Mouse (Mus musculus): ENCODE data around the gene Rnf19b.
A peak's percentile ranks its signal among the peaks of the same experiment; 100 is the strongest.

Rnf19b gene

DNA sequence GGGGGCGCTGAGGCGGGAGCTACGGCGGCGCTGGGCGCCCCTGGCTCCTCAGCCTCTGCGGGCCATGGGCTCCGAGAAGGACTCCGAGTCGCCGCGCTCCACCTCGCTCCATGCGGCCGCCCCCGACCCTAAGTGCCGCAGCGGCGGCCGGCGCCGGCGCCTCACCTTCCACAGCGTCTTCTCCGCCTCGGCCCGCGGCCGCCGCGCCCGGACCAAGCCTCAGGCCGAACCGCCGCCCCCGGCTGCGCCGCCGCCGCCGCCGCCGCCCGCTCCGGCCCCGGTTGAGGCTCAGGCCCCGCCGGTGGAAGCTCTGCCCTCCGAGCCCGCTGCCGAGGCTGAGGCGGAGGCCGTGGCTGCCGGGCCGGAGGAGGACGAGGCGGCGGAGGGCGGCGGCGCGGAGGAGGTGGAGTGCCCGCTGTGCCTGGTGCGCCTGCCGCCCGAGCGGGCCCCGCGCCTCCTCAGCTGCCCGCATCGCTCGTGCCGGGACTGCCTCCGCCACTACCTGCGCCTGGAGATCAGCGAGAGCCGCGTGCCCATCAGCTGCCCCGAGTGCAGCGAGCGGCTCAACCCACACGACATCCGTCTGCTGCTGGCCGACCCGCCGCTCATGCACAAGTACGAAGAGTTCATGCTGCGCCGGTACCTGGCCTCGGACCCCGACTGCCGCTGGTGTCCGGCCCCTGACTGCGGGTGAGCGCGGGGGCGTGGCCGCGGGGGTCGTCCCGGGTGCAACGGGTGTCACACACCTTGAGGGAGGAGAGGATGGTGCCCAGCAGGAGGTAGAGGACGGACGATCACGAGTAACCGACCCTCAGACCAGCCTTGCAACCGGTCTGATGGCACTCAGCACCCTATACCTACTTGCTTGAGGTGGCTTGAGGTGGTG is at the start of gene Rnf19b:
Gene Rnf19b (plus strand): TSS at position 65 of the 886 bp plus-strand sequence.
- no peak for DNase-seq (ENCODE audit: low spot score)

DNA sequence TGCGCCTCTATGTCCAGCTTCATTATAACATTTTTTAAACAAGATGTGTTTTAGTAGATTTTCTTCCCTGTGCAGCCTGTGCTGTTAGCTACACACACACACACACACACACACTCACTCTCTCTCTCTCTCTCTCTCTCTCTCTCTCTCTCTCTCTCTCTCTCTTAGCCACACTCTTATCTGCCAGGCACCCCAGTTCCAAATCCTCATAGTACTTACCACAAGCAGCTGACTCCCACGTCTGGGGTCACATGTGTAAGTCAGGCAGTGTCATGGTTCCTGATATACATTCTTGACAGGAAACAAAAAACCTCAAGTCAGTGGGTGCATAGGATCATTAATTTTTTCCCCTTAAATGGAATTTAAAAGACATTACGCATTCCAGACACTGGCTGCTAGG is 49.4 kb upstream of the Rnf19b start:
- no peak for DNase-seq (ENCODE audit: low spot score)

DNA sequence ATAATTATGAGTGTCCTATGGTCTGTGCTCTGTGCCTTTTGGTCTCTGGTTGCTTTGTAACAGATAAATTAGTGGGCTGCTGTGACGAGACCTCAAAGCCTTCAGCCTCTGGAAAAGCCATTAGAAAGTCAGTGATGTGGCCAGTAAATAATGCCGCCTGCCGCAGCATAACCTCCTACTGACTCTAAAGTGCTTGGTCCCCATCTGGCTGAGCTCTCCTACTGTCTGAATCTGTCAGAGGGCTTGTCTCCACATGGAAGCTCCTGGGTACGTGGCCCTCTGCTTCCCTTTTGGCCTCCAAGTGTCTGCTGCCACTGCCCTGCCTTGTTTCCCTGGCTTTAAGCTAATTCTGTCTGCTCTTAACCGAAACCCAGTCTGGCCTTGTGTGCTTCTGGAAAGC is 48.5 kb upstream of the Rnf19b start:
- no peak for DNase-seq (ENCODE audit: low spot score)

DNA sequence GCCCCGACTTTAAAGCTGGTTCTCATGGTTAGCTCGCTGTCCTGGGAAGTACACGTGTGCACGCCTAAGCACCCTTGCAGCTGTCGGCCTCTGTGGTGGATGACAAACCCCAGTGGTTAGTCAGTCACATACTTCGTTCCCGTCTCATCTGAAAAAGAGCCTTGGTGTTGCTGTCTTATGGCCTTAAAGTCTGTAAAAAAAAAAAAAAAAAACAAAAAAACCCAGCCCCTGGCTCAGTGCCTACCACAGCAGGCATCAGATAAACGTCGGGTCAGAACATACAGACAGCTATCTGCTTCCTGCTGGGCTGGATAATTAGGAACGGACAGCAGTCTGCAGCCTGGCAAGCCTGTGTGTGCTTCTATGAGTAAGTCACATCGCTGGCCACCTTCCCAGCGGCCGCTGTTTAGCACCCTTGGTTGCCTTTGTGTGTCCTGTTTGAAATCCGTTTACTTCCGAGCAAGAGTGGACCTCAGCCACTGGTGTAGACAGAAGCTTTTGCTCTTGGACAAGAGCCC is 46.4 kb upstream of the Rnf19b start:
- DNase-seq (ENCODE audit: low spot score): no peak

DNA sequence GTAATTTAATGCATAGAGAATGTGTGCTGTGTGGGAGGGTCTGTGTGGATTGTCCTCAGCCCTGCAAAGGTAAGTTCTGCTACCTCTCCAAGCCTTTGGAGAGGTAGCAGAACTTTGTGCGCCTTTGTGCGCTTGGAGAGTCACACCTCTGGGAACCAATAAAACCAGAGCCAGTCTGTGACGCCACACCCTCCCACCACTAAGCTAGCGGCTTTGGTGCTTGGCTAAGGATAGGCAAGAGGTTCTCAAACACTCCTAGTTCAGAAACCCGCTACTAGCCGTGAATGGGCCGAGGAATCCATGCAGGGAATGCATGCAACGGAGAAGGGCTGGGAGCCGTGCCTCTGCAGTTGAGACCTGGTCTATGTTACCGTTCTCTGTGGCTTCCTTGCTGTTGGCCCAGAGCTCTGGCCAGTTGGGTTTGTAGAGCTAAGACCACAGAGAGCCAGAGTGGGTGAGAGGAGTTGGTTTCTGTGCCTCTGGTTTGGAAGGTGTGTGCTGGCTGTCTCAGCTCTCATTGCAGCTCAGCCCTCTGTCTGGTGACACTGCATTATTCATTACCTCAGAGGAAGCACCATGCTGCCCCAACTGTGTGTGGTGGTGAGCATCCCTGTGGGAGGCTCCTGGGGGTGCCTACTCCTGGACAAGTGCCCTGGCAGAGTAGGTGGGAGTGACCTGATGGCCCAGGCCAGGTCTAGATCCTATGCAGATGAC is 44.8 kb upstream of the Rnf19b start:
- no peak for DNase-seq (ENCODE audit: low spot score)

DNA sequence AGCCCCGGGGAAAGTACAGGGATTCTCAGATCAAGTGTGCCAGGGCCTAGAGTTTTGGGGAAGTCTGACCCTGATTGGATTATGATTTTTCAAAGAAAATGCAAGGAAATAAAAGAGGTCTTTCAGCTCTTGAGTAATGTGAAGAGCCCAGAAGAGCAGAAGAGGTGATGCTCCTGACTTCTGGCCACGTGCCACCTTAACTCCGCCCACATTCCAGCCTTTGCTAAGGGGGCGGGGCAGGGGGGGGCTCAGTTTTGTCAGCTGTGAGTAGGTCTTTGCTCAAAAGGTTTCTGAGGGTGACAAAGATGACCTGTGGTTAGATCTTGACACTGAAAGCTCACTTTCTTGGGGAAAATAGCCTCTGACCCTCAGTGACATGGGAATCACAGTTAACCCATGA is 41.7 kb upstream of the Rnf19b start:
- no peak for DNase-seq (ENCODE audit: low spot score)

DNA sequence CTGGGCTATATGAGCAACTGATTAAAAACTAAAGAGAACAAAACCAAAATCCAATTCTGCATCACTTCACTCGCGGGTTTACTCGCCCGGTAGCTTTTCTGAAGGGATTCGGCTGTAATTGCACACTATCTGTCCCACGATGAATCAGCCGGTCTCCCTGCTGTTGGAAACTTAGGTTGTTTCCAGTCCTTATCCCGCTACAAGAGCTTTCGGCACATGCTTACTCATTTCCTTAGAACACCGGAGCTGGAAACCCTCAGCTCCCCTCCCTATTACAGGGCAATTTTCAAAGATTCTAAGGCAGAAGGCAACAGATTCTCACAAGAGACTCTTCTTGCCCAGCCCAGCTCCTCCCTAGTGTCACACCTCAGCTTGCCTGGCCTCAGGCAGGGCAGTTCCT is 40.9 kb upstream of the Rnf19b start:
- no peak for DNase-seq (ENCODE audit: low spot score)

DNA sequence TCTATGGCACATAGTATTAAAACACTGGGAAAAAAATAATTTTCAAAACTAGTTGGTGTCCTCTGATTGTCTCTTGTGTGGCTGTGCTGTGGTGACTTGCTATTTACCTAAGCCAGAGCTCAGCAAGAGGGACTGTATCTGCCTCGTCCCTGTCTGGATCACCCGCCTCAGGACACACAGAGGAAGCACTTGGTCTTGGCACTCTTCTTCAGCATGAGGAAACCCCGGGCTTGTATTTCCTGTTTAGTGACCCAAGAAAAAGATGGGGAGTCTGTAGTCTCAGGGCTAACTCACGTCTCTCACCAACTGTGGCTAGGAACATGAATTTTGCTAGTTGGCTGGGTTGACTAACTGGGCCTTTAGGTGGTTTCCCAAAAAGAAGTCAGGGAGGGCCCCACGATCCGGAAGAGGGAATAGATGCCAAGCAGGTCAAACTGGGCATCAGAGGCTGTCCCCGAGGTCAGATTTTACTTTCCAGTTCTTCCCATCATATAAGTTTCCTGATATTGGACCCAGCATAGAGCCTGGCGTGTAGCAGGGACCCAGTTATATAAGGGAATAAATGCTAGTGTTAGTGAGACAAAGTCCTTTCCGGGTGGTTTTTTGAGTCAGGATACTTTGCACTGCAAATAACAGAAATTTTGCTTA is 39.2 kb upstream of the Rnf19b start:
- DNase-seq (ENCODE audit: low spot score): no peak

DNA sequence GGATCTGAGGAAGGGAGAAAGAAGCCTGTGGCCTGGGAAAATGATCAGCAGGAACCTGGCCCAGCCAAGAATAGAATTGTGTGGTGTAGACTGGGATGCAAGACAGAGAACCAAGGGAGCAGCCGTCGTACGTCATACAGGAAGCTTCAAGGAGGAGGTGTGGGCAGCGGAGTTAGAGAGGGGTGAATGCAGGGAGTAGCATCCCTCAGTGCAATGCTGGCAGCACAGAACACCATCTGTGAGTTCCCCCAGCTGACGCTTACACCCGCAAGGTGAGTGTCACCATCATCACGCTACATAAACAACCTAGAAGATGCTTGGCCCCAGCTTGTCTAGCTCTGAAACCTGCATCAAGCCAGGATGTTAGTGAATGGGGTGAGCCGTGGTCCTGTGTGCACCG is 38.3 kb upstream of the Rnf19b start:
- DNase-seq (ENCODE audit: low spot score): no peak

DNA sequence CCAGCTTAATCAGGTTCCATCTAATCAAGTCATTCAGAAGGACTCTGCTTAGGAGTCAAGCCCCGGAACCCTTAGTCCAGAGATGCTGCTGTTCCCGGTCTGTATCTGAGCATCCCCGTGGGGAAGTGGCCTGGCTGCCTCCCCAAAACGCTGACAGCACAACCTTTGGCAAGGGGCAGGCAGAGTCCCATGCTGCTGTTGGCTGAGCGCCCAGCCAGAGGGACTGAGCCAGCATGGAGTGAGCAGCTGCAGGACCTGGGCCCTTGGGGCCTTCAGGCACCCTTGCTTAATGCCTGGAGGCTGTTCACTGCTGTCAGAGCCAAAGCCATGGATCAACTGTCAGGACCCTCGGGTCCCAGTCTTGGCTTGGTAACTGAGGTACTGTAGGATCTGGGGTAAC is 37.6 kb upstream of the Rnf19b start:
- DNase-seq (ENCODE audit: low spot score): peak; percentile 46

DNA sequence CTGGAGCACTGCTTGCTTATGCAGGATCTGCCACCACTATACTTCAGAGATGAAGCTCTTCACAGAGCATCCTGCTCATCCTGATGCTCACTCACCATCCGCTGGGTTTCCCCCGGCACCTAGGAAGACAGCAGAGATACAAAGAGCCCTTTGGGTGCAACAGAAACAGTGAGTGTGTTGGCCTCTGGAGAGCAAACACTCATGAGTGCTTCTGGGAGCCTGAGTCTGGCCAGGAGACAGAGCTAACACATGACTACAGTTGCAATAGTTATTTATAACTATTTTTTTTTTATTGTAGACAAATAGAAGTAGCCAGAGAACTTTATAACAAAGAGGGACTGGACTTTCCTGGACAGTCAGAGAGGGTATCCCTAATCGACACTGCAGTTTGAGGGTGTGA is 36.6 kb upstream of the Rnf19b start:
- no peak for DNase-seq (ENCODE audit: low spot score)

DNA sequence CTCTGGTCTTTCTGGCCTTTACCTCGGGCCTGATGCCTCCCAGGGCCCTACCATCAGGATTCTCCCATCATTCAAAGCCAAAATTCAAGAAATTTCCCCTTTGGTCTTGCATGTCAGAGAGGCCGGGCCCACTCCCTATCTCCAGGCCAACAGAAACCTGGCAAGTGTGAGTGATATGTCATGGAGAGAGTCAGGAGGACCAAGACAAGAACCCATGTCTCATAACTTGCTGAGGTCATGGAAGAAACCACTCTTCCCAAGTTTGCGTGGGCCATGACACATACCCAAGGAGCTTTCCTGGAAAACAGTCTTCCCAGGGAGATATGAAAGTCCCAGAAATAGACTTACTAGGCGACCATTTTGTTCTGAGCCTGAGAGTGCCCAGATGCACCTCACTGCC is 36.2 kb upstream of the Rnf19b start:
- no peak for DNase-seq (ENCODE audit: low spot score)

DNA sequence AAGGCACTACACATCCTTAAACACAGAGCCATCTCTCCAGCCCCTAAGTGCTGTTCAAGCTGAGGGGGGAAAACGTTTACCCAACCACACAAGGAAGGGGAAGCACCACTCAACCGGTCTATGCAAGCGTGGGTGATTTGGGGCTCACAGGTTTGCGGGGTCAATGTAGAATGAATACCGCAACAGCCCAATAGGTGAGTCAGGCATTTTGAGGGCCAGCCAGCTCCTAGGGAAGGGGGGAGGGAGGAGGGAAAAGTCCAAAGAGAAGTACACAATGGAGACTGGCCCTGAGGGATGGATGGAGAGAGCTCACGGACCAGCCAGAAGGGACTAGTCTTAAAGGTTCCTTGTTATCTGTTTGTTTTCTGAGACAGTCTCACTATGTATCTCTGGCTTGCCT is 34.2 kb upstream of the Rnf19b start:
- no peak for DNase-seq (ENCODE audit: low spot score)

DNA sequence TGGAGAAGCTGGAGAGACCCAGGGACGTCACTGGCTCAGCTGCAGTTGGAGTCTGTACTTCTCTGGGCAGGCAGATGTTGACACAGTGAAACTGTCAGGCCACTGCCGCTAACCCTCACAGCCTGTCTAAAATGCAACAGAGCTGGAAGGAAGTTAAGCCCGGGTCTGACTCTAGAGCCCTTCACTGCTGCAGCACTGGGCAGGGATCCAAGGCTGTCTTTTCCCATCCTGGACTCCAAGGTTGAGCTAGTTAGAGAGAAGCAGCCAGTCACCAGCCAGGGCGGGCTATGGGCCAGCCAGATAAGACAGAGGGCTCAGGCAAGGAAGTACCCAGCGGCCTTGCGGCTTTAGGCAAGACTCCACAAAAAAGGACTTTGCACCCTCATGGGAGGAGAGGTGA is 33.3 kb upstream of the Rnf19b start:
- no peak for DNase-seq (ENCODE audit: low spot score)

DNA sequence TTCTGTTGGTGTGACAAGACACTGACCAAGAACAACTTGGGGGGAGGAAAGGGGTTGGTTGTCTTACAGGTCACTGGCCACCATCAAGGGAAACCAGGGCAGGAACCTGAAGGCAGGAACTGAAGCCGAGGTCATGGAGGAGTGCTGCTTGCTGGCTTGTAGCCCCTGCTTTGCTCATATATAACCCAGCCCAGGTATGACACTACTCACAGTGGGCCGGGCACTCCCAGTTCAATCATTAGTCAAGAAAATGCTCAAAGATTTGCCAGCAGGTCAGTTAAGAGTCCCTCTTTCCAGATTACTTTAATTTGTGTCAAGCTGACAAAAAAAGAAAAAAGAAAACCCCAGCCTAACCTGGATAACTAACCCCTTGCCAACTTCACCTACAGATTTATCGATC is 32.4 kb upstream of the Rnf19b start:
- no peak for DNase-seq (ENCODE audit: low spot score)

DNA sequence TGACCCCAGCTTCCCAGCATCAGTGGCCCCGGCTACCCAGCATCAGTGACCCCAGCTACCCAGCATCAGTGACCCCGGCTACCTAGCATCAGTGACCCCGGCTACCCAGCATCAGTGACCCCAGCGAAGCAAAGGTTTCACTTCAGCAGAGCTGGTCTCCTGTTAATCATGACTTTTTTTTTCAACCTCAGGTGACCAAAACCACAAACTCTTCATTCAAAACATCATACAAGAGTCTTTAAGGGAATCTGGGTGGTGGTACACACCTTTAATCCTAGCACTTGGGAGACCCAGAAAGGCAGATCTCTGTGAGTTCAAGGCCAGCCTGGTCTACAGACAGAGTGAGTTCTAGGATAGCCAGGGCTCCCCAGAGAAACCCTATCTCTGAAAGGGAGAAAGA is 27.3 kb upstream of the Rnf19b start:
- no peak for DNase-seq (ENCODE audit: low spot score)

DNA sequence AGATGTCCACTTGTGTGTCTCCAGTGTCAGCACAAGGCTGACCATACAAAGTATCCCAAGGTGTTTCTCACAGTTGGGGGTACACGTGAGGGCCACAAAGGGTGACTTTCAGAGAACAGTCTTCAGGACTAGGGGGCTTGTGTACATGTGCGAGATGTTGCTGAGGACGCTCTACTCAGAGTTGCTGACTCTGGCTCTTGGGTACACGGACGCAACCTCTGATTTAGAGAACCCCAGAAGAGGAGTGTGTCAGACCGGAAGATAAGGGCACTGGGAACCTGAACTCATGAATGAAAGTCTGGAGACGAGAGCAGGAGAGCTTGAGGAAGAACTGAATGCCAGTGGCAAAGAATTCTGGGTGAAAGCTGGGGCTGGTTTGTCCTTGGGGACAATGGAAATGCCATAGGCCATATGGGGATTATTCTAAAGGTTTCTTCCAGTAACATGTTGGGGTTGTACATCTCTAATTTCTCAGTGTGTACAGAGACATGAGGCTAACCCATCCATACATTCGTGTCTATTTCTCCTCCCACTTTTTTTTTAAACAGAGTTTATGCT is 26.6 kb upstream of the Rnf19b start:
- no peak for DNase-seq (ENCODE audit: low spot score)

DNA sequence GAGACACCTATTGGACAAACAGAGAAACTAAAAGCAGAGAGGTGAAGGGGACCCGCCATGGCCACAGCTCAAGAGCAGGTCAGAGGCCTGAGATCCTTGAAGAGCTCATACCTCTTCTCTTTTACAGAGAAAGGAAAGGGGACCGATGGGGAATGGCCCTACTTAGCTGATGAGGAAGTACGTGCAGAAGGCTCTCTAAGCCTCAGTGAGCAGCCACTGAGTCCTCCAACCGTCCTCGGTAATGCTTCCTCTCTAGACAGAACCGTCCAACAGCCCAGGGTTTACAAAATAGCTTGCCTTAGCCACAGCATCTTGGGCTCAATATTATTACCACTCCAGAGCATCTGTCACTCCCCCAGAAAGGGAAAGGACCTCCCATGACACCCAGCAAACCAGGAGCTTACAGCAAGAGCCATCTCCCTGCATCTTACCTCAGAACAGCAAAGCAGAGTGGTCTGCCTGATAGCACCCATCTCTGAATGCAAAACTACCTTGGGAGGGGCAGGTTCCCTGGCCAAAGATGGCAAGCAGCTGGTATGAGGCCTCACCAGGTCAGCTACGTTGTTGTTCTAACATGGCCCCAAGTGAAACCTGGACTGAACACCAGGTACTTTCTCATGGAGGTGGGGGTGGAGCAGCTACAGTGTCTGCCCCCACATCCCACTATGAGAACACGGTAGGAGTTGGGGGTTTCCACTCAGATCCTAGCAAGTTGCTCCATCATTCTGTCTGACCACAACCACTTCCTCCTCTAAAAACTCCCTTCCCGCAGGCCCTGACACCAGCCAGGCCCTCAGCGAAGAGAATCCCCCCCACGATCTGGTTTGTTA is 25.7 kb upstream of the Rnf19b start:
- DNase-seq (ENCODE audit: low spot score): no peak

DNA sequence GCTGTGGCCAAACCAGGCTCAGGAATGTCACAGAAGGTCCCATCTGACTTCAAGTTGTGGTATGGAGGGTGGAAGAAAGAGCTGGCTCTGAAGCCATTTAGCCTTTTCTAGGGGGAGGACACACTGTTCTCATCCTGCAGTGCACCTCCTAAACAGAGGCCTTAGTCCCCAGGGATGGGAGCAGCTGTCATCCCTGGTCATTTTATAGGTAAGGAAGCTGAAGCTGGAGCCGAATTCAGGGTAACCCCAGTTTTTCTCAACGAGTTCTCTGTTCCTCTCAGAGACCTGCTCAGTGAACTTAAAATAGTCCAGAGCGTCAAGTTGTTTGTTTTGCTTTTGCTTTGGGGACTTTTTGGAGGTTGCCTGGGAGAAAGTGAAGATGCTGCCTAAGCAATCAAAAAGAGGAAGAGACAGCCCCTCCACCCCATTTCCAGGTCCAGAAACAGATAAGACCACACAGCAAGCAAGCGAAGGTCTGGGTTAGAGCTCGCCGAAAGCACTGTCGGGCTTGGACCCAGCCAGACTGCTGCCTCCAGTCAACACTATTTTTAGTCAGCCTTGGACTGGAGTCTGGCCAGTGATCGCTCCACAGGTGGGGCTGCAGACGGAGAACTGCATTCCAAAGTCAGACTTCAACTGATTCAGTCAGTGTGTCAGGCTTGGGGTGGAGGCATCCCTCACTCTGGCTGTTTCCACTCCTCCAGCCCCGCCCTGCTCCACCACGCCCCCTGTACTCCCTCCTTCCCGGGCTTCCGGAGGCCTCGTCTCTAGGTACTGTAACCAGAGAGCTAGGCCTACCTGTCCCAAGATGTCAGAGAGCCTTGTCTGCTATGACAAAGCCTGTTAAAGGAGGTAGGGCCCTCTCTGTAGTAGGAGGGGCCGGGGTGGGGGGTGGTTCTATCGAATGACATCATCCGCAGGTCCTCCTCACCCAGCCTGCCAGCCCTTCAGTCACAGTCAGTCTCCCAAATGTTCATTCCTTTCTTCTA is 24.8 kb upstream of the Rnf19b start:
- no peak for DNase-seq (ENCODE audit: low spot score)

DNA sequence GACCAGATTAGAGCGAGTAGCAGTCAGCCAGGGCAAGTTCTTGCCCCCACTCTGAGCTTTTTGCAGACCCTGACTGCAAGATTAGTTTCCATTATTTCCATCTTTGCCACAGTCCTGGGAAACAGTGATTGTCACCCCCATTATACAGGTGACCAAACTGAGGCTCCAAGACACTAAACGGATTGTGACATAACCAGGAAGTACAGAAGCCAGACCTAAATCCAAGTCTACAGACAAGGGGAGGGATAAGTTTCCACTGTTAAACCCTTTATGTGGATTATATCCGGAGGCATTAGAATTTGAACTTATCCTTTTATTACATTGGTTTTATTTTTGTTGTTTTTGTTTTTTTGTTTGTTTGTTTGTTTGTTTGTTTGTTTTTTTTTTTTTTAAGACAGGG is 23.8 kb upstream of the Rnf19b start:
- DNase-seq (ENCODE audit: low spot score): no peak
